Mouse (Mus musculus) v-Abl transformed pro-B cells (cell line): ENCODE results near the gene Olfr1140.

ENCODE experiments used
- in situ Hi-C, 2 experiments: fragments of 400-800 bp; cut with MboI; formaldehyde crosslinking; loops; one replicate each; pipeline ENCODE4 v1.15.1; 2025; ENCODE audit not compliant: unreplicated experiment in 2 of 2

Olfr1140 gene

GRCm38 (mm10) chr2:87743452-87743851, at the start of gene Olfr1140:
Gene Olfr1140 (plus strand): TSS chr2:87743752.
- in situ Hi-C loops, result no loop called here

- in situ Hi-C loops, result no loop called here
These were observed 49.7 kb upstream of the Olfr1140 start, which contains the start of gene Olfr1136 for GRCm38 (mm10) chr2:87693847-87694246. Gene Olfr1136 (minus strand): TSS chr2:87693947.

- in situ Hi-C loops, result no loop called here
These were observed 30.5 kb upstream of the Olfr1140 start, which contains the start of gene Olfr1137 for GRCm38 (mm10) chr2:87713079-87713478. Gene Olfr1137 (minus strand): TSS chr2:87713179.

- in situ Hi-C loops, result no loop called here
These were observed 3.7 kb upstream of the Olfr1140 start, which contains the start of gene Olfr1138 for GRCm38 (mm10) chr2:87739878-87740277. Gene Olfr1138 (minus strand): TSS chr2:87739978.

- in situ Hi-C loops, result no loop called here
These were observed 10.3 kb downstream of the Olfr1140 start, which contains the start of gene Olfr1141 for GRCm38 (mm10) chr2:87753891-87754290. Gene Olfr1141 (minus strand): TSS chr2:87753991.

- in situ Hi-C loops, result no loop called here
These were observed 32.6 kb downstream of the Olfr1140 start for GRCm38 (mm10) chr2:87776143-87776542.

- in situ Hi-C loops, result no loop called here
These were observed 35.6 kb downstream of the Olfr1140 start, which contains the start of gene Olfr152 for GRCm38 (mm10) chr2:87779183-87779582. Gene Olfr152 (plus strand): TSS chr2:87779483.
